Mouse (Mus musculus) spleen, postnatal 4 days (tissue): ENCODE measurements around the gene Cd300ld3.

ENCODE experiments used
- DNase-seq, 2 experiments: peaks; one replicate each; pipeline ENCODE4 v3.0.0; 2022; ENCODE audit warnings: low spot score in 2 of 2

Cd300ld3 gene

GRCm38 (mm10) chr11:115048259-115048658 is at the start of gene Cd300ld3:
Cd300ld3 (minus strand) TSS chr11:115048409.
- DNase-seq, result no peak

DNA sequence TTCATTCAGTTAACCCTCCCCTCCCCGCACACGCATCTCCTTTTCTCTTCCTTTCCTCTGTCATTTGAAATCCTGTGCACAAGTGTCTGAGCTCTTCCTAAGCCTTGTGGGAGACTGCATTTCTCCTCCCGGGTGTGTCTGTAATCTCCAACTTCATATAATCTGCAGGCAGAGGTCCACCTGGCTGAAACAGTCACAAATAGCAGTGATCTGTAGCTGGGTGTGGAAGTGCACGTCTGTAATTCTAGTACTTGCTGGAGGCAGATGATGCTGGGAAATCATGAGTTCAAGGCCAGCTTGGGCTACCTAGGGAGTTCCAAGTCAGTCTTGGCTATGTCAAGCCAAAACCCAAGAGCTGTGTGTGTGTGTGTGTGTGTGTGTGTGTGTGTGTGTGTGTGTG is 43.9 kb upstream of the Cd300ld3 start:
- no peak for DNase-seq

DNA sequence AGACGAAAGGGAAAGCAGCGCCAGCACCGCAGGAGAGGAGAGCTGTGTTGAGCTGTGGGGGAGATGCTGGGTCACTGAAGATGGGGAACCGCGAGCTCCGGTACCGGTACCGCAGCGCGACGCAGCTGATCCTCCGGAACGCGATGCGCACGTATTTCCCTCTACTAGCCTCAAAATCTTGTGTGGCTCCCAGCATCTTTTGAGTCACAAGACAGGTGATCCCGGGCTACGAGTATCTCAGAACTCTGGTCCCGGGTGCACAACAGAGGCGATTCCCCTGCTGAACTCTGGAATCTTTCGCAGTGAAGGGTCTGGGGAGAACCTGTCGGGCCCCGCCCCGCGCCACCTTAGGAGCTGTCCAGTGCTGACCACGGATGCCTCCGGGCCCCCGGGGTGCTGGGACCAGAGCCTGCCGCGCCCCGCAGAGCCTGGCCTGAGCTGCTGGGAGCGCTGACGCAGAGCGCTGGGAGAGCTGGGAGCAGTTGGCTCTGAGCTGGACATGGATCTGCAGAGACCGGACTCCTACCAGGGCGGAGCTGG is 43.2 kb upstream of the Cd300ld3 start, which contains the start of gene Rab37:
Gene Rab37, plus strand, starts transcription at position 70 of the 540 bp plus-strand sequence.
- no peak for DNase-seq

- no peak for DNase-seq
Measured at GRCm38 (mm10) chr11:115089853-115090252, 41.6 kb upstream of the Cd300ld3 start.

DNA sequence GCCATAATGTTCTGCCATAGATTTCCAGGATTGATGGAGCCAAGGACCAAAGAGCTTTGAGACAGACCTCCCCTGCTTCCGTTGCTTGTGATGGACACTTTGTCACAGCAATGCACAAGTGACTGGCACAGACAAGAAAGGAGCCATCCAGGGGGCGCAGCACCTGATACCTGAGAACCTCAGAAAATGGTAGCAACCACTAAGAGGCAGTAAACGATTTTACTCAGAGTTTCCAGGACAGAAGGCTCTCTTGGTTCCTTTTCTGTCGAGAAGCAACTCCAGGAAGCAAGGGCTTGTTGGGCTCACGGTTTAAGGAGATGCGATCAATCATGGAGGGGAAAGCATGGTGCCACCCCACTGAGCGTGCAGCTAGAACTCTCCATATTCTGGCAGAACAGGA is 38.0 kb upstream of the Cd300ld3 start:
- DNase-seq, result no peak

GRCm38 (mm10) chr11:115085064-115085463 is 36.9 kb upstream of the Cd300ld3 start:
- no peak for DNase-seq

- DNase-seq, result no peak
Measured at GRCm38 (mm10) chr11:115084595-115084994, 36.4 kb upstream of the Cd300ld3 start.

DNA sequence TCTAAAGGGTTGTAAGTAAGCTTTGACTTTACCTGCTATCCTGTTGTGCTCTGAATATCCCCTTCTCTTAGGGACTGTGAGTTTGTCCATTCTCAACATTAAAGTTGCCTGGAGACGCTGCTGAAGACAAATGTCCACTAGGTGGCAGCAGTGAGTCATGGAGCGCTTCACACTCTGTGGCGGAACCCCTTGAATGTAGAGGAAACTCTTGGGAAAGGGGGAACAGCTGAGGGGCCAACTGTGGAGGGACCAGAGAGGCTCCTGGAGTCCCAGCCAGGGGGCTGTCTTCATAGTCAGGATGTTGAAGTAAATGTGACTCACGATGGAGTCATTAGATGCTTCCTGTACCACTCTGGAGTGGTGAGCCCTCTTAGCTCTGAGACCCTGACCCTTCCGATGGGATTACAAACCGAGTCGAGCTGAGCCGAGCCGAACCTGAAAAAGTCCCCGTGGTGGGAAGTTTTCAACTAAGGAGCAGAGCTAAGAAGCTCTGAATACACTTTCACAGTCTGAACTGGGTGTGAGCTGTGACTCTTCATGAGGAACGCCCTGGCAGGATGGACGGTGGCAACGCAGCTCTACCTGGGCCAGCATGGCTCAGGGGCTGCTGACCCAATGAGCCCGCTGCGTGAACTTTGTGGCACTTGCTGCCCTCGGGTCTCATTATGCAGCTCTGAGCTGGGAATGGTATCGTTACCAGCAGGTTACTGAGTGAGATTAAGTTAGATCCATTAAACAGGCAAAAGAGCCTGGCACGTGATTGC is 35.3 kb upstream of the Cd300ld3 start:
- DNase-seq, result peak; percentile 59 to 88

- no peak for DNase-seq
Measured at GRCm38 (mm10) chr11:115082196-115082595, 34.0 kb upstream of the Cd300ld3 start.

- DNase-seq, result no peak
Measured at GRCm38 (mm10) chr11:115081373-115081772, 33.2 kb upstream of the Cd300ld3 start.

GRCm38 (mm10) chr11:115080886-115081285 is 32.7 kb upstream of the Cd300ld3 start:
- DNase-seq, result peak; percentile 25 to 65

DNA sequence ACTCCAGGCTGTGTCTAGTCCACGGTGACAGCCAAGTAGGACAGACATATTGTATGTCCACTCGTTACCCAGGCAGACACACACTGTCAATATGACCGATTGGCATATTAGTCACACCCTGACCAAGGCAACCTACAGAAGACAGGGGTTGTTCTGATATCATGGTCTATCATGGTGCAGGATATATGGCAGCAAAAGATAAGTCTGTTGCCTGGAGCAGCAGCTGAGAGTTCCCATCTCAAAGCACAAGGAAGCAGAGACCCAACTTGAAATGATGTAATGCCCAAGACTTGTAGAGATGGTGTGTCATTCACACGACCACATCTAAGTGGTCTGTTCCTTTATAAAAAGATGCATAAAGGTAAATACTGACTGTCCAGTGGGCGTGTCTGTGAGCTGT is 30.5 kb upstream of the Cd300ld3 start:
- no peak for DNase-seq

GRCm38 (mm10) chr11:115077436-115077835 is 29.2 kb upstream of the Cd300ld3 start:
- DNase-seq, result no peak

- no peak for DNase-seq
Measured at GRCm38 (mm10) chr11:115075859-115076258, 27.6 kb upstream of the Cd300ld3 start.

GRCm38 (mm10) chr11:115075407-115075806 is 27.2 kb upstream of the Cd300ld3 start:
- DNase-seq, result no peak

DNA sequence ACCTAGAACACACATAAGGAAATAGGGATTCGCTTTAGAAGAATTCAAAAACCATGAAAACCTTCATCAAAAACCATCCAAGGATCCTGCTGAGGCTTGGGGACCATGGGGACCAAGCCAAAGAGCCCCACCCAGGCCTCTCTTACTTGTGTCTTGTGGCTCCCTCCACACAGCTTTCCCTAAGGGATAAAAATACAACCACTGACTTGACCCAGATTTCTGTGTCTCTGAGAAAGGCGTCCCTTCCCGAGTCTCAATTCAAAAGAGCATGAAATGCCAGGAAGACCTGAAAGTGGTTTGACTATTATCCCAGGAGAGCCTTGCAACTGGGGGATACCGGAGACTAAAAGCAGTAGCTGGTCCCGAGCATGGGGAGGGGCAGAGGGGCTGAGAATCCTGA is 24.8 kb upstream of the Cd300ld3 start:
- no peak for DNase-seq

DNA sequence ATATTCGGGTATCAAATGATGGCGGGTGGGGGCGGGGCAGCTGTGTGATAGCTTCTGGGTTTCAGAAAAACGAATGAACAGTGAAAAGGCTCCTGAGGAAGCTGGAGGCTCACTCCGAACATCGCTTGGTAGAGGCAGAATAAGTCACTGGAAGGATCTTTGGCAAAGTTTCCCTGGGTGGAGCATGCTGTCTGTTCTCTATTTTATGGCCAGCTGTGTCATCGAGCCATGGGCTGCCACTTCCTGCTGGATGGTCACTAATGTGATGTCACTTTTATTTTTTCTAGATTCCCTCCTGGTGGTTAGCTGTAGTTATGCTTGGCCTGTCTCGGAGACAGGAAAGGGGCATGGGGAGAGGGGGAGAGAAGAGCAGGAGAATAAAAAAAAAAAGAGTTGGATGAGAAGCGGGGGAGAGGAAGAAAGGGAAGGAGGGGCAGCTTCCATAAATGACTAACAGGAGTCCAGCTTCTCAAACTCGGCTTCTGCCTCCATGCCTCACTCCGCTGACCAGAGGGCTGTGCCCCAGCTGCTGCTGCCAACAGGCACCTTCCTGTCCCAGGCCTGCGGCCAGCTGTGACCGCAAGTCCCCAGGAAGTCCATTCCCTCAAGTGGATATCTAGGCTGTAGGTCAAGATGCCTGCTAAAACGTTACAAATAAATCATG is 23.6 kb upstream of the Cd300ld3 start:
- no peak for DNase-seq

DNA sequence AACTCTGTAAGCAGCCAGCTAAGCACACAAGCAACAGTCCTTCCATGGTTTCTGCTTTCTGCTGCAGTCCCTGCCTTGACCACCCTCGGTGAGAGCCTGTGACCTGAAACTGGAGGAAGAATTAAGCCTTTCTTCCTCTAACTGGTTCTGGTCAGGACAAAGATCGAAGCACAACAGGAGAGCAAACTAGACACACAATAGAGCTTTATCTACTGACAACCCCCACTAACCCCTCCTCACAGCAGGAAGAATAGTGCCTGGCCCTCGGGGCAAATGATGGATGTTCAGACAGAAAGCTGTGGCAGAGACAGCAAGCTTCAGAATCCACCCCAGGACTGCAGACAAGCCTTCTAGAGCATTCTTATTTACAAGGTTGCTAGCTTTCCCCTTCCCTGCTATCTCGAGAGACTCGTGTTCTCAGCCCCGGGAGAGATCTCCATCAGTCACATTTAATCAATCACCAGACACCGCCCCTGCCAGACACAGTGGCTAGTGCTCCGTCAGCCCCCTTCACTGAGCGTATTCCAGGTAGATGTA is 22.9 kb upstream of the Cd300ld3 start:
- DNase-seq, result no peak

DNA sequence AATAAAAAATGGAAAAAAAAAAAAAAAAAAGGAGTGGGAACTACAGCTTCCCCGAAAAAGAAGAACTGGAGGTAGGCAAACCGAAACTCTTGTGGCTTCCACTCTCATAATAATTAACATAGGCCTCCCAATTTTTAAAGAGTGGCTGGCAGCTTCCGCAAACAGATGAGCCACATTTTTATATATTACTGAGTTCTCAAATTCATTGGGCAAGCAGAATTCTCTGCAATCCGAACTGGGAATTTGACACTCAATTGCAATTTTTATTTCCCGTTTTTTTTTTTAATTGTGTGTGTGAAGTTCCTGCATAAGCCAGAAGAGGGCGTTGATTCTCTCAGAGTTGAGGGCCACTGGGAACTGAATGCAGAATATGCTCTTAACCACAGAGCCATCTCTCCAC is 18.6 kb upstream of the Cd300ld3 start:
- no peak for DNase-seq

DNA sequence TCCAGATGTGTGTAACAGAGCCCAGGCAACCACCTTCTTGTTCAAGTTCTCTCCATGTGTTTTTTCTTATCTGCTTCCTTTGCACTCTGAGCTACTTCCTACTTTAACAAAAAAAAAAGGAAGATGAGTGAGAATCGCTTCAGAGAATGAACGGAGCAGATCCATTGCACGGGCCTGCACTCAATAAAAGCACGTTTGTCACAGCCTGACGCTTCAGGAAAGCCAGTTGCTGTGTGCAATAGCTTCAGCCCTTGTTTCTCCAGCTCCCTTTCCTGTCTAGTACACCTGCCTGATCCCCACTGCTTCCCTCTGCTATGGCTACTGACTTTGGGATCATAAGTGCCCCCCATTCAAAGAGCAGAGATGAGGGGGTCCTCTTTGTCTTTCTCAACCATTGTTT is 13.9 kb upstream of the Cd300ld3 start, which contains the start of gene Cd300e:
Gene Cd300e, minus strand, starts transcription at position 101 of the 400 bp plus-strand sequence.
- no peak for DNase-seq

- no peak for DNase-seq
Measured at GRCm38 (mm10) chr11:115059797-115060196, 11.6 kb upstream of the Cd300ld3 start.

DNA sequence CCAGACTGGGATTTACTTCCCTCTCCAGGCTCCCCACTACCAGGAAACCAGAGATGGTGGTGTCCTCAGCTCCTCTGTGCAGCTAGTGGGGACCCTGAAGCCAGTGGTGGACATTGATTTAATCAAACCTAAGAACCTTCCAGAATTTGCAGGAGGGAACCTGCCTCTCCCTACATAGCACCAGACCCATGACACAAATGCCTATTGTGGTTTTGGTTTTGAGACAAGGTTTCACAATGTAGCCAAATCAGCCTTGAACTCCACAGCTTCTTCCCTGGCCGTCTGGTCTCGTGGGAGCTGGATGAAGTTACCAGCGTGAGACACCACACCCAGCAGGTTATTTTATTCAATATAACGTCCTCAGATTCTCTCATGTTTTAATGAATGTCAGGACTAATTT is 10.5 kb upstream of the Cd300ld3 start:
- DNase-seq, result no peak

- DNase-seq, result no peak
Measured at GRCm38 (mm10) chr11:115054537-115054936, 6.3 kb upstream of the Cd300ld3 start.
